Mouse (Mus musculus) liver, embryonic 14.5 days (tissue): ENCODE data around the gene Hunk.

Experiments
- CTCF ChIP-seq: IDR thresholded peaks from 2 replicates; pipeline ENCODE4 v1.5.1; 2016; ENCODE audit warnings: antibody characterized with exemption, low read depth, control low read depth
- EP300 ChIP-seq: IDR thresholded peaks from 2 replicates; pipeline ENCODE4 v1.6.1; 2016; ENCODE audit warnings: antibody characterized with exemption, low read depth

GRCm38 (mm10) chr16:90400314-90400713 lies 14.5 kb downstream of the Hunk start:
- TF ChIP-seq CTCF (no peak), EP300 (no peak)
